Mouse (Mus musculus): ENCODE measurements at regions not wholly inside any gene's neighbourhood (a gene's known extent, or its start where the extent isn't known, plus 50 kb on each side); places are given as distances from the start of the nearest gene placed in this dataset.

GRCm38 (mm10) chr11:31615107-31615811, 56.4 kb downstream of the Bod1 start:
- peak; percentile 46 to 77 for DNase-seq

GRCm38 (mm10) chr11:31614394-31614713, 57.3 kb downstream of the Bod1 start:
- DNase-seq = no peak

GRCm38 (mm10) chr11:31613688-31614393, 57.8 kb downstream of the Bod1 start:
- no peak for DNase-seq

GRCm38 (mm10) chr11:31608458-31608857, 63.2 kb downstream of the Bod1 start:
- DNase-seq = no peak

DNA sequence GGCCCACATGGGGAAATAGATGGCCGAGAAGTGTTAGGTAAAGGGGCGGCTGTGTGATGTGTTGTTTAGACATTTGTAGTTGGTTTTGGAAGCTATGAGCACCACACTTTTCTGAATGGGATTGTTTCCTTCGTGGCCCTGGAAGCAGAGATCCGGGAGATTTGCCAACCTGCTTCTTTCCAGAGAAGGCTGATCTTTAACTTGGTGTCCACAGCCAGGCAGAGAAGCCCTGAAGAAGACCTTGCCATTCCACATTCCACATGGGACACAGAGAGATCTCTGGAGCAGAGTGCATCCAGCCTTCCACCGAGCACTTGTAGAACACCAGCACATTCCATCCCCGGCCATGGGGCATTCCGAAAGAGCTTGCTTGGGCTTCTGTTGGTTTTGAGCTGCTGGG, 70.2 kb downstream of the Bod1 start:
- peak; percentile 52 to 57 for DNase-seq

- DNase-seq = no peak
These were observed 78.1 kb downstream of the Bod1 start for GRCm38 (mm10) chr11:31593604-31594003.

- DNase-seq = peak; percentile 46 to 53
These were observed 79.6 kb downstream of the Bod1 start for GRCm38 (mm10) chr11:31592061-31592460.

- DNase-seq = no peak
These were observed 80.6 kb downstream of the Bod1 start for GRCm38 (mm10) chr11:31591037-31591554.

DNA sequence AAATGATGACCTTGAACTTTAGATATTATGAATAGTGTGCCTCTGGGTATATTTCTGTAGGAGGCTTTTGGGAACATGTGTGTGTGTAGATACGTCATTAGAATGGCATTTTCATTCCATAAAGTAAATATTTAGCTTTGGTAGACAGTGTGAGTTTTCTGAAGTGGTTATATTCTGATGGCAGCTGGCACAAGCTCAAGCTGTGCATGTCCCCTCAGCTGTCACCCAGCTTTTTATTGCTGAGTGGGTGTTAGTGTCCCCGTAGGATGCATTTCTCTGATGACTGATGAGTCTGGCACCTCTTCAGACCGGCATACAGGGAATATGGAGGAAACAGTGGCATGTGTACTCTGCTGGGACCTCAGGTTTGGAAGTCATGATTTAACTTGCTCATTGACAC, 96.7 kb downstream of the Bod1 start:
- no peak for DNase-seq

GRCm38 (mm10) chr11:31564742-31565510, 106.8 kb downstream of the Bod1 start:
- peak; percentile 57 to 76 for DNase-seq

GRCm38 (mm10) chr11:31563826-31564741, 107.6 kb downstream of the Bod1 start:
- DNase-seq = peak; percentile 75 to 85

- no peak for DNase-seq
These were observed 108.7 kb downstream of the Bod1 start for GRCm38 (mm10) chr11:31562954-31563353.

- no peak for DNase-seq
These were observed 110.9 kb downstream of the Bod1 start for GRCm38 (mm10) chr11:31560775-31561174.

GRCm38 (mm10) chr11:31555042-31555441, 116.6 kb downstream of the Bod1 start:
- DNase-seq = peak; percentile 72 to 83

GRCm38 (mm10) chr11:31551614-31552271, 119.9 kb downstream of the Bod1 start:
- no peak for DNase-seq

DNA sequence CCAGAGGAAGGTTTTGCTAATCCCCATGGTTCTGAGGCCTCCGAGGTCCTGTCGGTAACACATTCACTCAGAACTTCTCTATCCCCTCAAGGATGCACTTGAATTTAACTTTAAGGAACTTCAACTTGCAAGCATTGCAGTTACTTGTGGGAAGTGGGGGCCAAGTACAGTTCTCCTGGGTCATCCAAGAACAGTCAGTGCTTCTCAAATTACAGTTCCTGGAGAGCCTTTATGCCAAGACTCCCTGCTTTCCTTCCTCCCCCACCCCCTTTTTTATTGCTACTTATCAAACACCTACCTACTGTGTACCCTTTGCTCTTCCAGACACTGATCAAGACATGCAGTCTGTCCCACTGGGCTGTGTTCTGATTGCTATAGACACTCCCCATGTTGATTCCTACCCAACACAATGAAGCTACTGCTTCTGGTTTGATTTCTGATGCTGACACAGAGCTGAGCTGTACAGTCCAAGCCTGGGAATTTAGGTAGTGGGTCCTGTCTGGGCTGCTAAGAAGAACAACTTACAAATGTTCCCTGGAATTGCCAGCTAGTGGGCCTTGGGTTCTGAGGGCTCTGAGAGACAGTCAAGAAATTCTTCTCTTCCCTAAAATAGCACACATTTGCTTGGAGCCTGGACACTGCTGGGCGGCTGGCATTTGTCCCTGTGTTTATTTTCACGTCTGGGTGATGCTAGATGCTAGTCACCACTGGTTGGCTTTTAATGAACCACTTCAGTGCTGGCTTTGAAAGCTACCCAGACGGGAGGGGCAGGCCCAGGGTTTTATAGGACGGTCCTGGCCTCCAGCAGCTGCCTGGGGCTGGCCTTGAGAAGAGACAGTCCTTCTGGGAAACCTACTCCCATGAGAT, 120.7 kb downstream of the Bod1 start:
- DNase-seq = peak; percentile 78 to 89

DNA sequence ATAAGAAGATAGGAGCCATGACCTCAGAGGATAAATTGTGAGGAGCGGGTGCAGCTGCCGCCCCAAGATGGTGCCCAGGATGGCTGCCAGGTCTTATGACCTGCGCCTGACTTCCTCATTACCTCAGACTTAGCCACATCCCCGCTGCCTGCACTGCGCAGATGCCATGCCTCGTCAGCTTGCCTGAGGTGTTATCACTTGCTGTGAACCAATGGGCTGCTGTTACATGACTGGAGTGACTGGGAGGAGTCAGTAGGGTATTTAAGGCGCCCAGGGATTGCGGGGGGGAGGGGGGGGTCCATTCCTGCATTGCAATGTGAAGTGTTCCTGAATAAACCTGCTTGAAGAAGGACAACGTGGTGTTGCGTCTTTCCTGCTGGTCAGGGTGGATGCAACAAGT, 126.2 kb downstream of the Bod1 start:
- peak; percentile 1 to 31 for DNase-seq

DNA sequence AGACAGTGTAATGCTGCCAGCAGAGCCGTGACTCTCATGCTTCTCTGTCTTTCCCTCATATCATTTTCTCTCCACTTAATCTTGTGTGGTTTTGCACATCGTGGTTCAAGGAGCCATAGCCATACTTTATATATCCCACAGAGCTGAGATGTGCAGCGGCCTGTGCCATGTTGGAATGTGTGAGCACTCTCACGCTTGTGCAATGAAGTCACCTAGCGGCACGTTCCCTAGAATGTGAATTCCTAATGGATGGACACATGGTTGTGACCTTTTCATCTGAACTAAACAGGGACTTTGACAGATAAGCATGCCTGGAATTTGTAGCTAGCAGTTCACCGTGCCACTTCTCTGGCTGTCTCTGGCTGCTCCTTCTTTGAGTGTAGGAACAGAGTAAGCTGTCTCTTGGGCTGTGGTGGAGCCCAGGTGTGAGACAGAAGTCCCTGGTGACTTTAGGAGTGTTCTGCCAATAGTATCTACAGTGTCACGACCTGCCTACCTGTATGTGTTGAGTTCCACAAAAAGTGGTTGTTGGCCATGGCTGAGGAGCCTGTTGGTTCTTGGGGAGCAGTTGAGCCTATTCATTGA, 129.0 kb downstream of the Bod1 start:
- peak; percentile 38 to 47 for DNase-seq

DNA sequence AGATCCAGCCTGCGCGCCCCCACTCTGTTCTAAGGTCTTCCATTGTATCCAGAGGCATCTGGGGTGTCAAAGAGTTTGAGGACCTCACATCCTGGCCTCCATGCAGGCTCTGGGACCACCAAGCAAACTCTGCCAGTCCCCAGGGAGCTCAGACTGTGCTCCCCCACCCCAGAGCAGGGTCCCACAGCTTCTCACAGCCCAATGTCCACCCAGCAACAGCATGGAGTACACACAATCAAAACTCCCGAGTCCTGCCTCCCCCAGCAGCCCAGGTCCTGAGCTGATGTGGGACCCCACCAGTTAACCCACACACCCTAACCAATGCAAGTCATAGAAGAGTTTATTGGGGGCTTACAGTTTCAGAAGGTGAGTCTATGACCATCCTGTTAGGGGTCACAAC, 130.3 kb downstream of the Bod1 start:
- DNase-seq = no peak

DNA sequence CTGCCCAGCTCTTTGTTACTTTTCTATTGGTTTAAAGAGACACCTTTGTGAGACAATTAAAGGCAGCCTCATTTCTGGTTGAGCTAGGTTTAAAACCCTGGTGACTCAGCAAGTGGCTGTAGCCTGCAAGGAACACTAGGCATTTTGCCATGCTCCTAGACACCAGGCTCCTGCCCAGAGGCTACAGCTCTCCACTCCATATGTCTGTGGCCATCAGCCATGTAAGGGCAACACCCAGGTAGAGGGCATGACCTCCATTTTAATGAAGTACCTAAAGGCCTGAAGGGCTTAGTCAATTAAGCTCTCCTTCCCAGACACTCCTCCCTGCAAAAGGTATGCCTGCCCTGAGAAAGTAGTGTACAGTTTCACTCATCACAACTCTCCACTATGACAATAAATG, 130.9 kb downstream of the Bod1 start:
- peak; percentile 29 to 41 for DNase-seq

Data from heart, adult 18-20 months (tissue).